Mouse (Mus musculus): ENCODE results near the gene Otub2. TPM values are rescaled to one million over a fixed set of nuclear protein-coding genes. Genes with fewer than 3 reads are reported as not detected.

Otub2 gene
- total RNA-seq (2021), result 1 to 10 TPM; 3.1 to 3.2 TPM
- 4.1 and 6.4 TPM in 2 replicates for polyA plus RNA-seq (2012; rRNA removed)
- long read RNA-seq, partial matches to known transcripts, result 2 of 6 reads
- long read RNA-seq, other reads (novel, unspliced or antisense), result 0 of 6 reads

GRCm38 (mm10) chr12:103388505-103389347, at the start of gene Otub2:
TSS of gene Otub2 (plus strand) at chr12:103388682.
- H3K27me3 ChIP-seq (ENCODE audit: control insufficient read depth, insufficient read depth, low read length), result no peaks in the 10 kb centered on the region
- no peaks in the 10 kb centered on the region for H3K79me2 ChIP-seq (replicated peaks; ENCODE audit: control insufficient read depth, insufficient read depth, low read length)
- TF ChIP-seq CTCF (IDR thresholded peaks at IDR 0.05) (peak; percentile 38), EP300 (IDR thresholded peaks at IDR 0.05; ENCODE audit: insufficient read depth, low read depth, low read length) (no peak), POLR2A (IDR thresholded peaks at IDR 0.05; ENCODE audit: insufficient read depth, low read depth, low read length) (peak; percentile 57)
- no peaks in the 10 kb centered on the region for H3K36me3 ChIP-seq (ENCODE audit: control insufficient read depth, insufficient read depth, low read length)
- H3K9ac ChIP-seq (ENCODE audit: low read depth, low read length), result peak within 1 kb of the TSS; percentile 93
- peak; percentile 98 for DNase-seq
- peak within 1 kb of the TSS; percentile 92 for H3K4me3 ChIP-seq
- 1% methylated on average over 58 of the region's 58 CpGs for WGBS
- H3K4me1 ChIP-seq (ENCODE audit: control insufficient read depth, insufficient read depth, low read length), result peaks cover 3% of the 10 kb centered on the region
- peak within 1 kb of the TSS; percentile 84 for H3K27ac ChIP-seq
- intact Hi-C loops (cut with DNase I), result loop anchor here (5.0 kb wide), 1 partner anchor 39 kb away; the partner anchor contains the start of gene Ddx24

GRCm38 (mm10) chr12:103341212-103341611, 47.3 kb upstream of the Otub2 start:
- no peak for TF ChIP-seq POLR2A (IDR thresholded peaks at IDR 0.05; ENCODE audit: insufficient read depth, low read depth, low read length)
- TF ChIP-seq EP300 (IDR thresholded peaks at IDR 0.05; ENCODE audit: insufficient read depth, low read depth, low read length), result no peak
- TF ChIP-seq CTCF (IDR thresholded peaks at IDR 0.05), result no peak
- Histone ChIP-seq H3K79me2 (replicated peaks; ENCODE audit: control insufficient read depth, insufficient read depth, low read length) (no peaks in the 10 kb centered on the region; the same call in 1 of the 2 replicates), H3K27me3 (ENCODE audit: control insufficient read depth, insufficient read depth, low read length) (no peaks in the 10 kb centered on the region), H3K27ac (peak overlapping the region; percentile 9; the same call in 1 of the 2 replicates), H3K4me3 (no peak overlapping the region), H3K36me3 (ENCODE audit: control insufficient read depth, insufficient read depth, low read length) (no peaks in the 10 kb centered on the region; the same call in 1 of the 2 replicates), H3K9ac (ENCODE audit: low read depth, low read length) (no peak overlapping the region), H3K4me1 (ENCODE audit: control insufficient read depth, insufficient read depth, low read length) (peaks cover 8% of the 10 kb centered on the region)
- intact Hi-C loops (cut with DNase I), result no loop called here
- WGBS, result 54% methylated on average over 5 of the region's 5 CpGs
- DNase-seq, result peak in 1 of 2 experiments; percentile 60

GRCm38 (mm10) chr12:103343456-103343855, 45.0 kb upstream of the Otub2 start:
- TF ChIP-seq POLR2A (IDR thresholded peaks at IDR 0.05; ENCODE audit: insufficient read depth, low read depth, low read length) (no peak), CTCF (IDR thresholded peaks at IDR 0.05) (no peak), EP300 (IDR thresholded peaks at IDR 0.05; ENCODE audit: insufficient read depth, low read depth, low read length) (no peak)
- Histone ChIP-seq H3K27ac (no peak overlapping the region; the same call in 1 of the 2 replicates), H3K79me2 (replicated peaks; ENCODE audit: control insufficient read depth, insufficient read depth, low read length) (no peaks in the 10 kb centered on the region; the same call in 1 of the 2 replicates), H3K9ac (ENCODE audit: low read depth, low read length) (0 out of 2 replicates have a peak overlapping the region, but pooled peaks have one; percentile 8), H3K27me3 (ENCODE audit: control insufficient read depth, insufficient read depth, low read length) (no peaks in the 10 kb centered on the region), H3K4me3 (no peak overlapping the region), H3K4me1 (ENCODE audit: control insufficient read depth, insufficient read depth, low read length) (peaks cover 12% of the 10 kb centered on the region), H3K36me3 (ENCODE audit: control insufficient read depth, insufficient read depth, low read length) (no peaks in the 10 kb centered on the region; the same call in 1 of the 2 replicates)
- intact Hi-C loops (cut with DNase I), result no loop called here
- WGBS, result 63% methylated on average over 8 of the region's 8 CpGs
- peak in 1 of 2 experiments; percentile 75 for DNase-seq

- H3K9ac ChIP-seq (ENCODE audit: low read depth, low read length), result no peak overlapping the region
- H3K4me1 ChIP-seq (ENCODE audit: control insufficient read depth, insufficient read depth, low read length), result peaks cover 8% of the 10 kb centered on the region
- TF ChIP-seq EP300 (IDR thresholded peaks at IDR 0.05; ENCODE audit: insufficient read depth, low read depth, low read length), result no peak
- no peak for TF ChIP-seq CTCF (IDR thresholded peaks at IDR 0.05)
- TF ChIP-seq POLR2A (IDR thresholded peaks at IDR 0.05; ENCODE audit: insufficient read depth, low read depth, low read length), result no peak
- no peaks in the 10 kb centered on the region for H3K27me3 ChIP-seq (ENCODE audit: control insufficient read depth, insufficient read depth, low read length)
- WGBS, result 70% methylated on average over 7 of the region's 7 CpGs
- intact Hi-C loops (cut with DNase I), result no loop called here
- H3K79me2 ChIP-seq (replicated peaks; ENCODE audit: control insufficient read depth, insufficient read depth, low read length), result no peaks in the 10 kb centered on the region; the same call in 1 of the 2 replicates
- no peak overlapping the region for H3K27ac ChIP-seq
- H3K4me3 ChIP-seq, result no peak overlapping the region
- no peak for DNase-seq
- H3K36me3 ChIP-seq (ENCODE audit: control insufficient read depth, insufficient read depth, low read length), result no peaks in the 10 kb centered on the region; the same call in 1 of the 2 replicates
These were observed 43.5 kb upstream of the Otub2 start for GRCm38 (mm10) chr12:103344934-103345333.

- intact Hi-C loops (cut with DNase I), result no loop called here
- Histone ChIP-seq H3K27ac (peak overlapping the region; percentile 12), H3K79me2 (replicated peaks; ENCODE audit: control insufficient read depth, insufficient read depth, low read length) (no peaks in the 10 kb centered on the region; the same call in 1 of the 2 replicates), H3K4me1 (ENCODE audit: control insufficient read depth, insufficient read depth, low read length) (peaks cover 5% of the 10 kb centered on the region), H3K4me3 (no peak overlapping the region), H3K9ac (ENCODE audit: low read depth, low read length) (no peak overlapping the region), H3K36me3 (ENCODE audit: control insufficient read depth, insufficient read depth, low read length) (no peaks in the 10 kb centered on the region; the same call in 1 of the 2 replicates), H3K27me3 (ENCODE audit: control insufficient read depth, insufficient read depth, low read length) (no peaks in the 10 kb centered on the region)
- no peak for DNase-seq
- no peak for TF ChIP-seq CTCF (IDR thresholded peaks at IDR 0.05)
- no peak for TF ChIP-seq POLR2A (IDR thresholded peaks at IDR 0.05; ENCODE audit: insufficient read depth, low read depth, low read length)
- no peak for TF ChIP-seq EP300 (IDR thresholded peaks at IDR 0.05; ENCODE audit: insufficient read depth, low read depth, low read length)
- 43% methylated on average over 8 of the region's 8 CpGs for WGBS
These were observed 41.5 kb upstream of the Otub2 start for GRCm38 (mm10) chr12:103346945-103347344.

Data from heart, adult 2 months (tissue).